Mouse (Mus musculus) erythroblast, embryonic 14.5 days (primary cell): ENCODE measurements around the gene Nars2. TPM values are rescaled to one million over a fixed set of nuclear protein-coding genes. Genes with fewer than 3 reads are reported as not detected.

Experiments used
- H3K27me3 ChIP-seq: 2 replicates; pipeline ENCODE4 v1.6.1; 2012; ENCODE audit warnings: inconsistent platforms; ENCODE audit not compliant: control insufficient read depth
- H3K36me3 ChIP-seq: 2 replicates; pipeline ENCODE4 v1.6.1; 2012; ENCODE audit warnings: mild to moderate bottlenecking, inconsistent platforms; ENCODE audit not compliant: control insufficient read depth
- H3K4me1 ChIP-seq: 2 replicates; pipeline ENCODE4 v1.6.1; 2012; ENCODE audit warnings: inconsistent platforms; ENCODE audit not compliant: control insufficient read depth
- H3K4me3 ChIP-seq: replicated peaks from 2 replicates; pipeline ENCODE3; 2012; ENCODE audit warnings: moderate library complexity, mild to moderate bottlenecking, inconsistent platforms
- H3K9me3 ChIP-seq: 2 replicates; pipeline ENCODE4 v1.6.1; 2012; ENCODE audit warnings: low read length, inconsistent platforms, mixed read lengths; ENCODE audit not compliant: control insufficient read depth
- GATA1 ChIP-seq: IDR thresholded peaks from 2 replicates; pipeline ENCODE4 v1.6.1; 2012; ENCODE audit warnings: low read length, inconsistent platforms, mixed read lengths
- TAL1 ChIP-seq: IDR thresholded peaks from 3 replicates; pipeline ENCODE4 v1.6.1; 2012; ENCODE audit warnings: low read length, inconsistent platforms, mixed read lengths
- polyA plus RNA-seq: library from polyadenylated mRNA; stranded (reverse); fragments of >175 nt; gene quantifications from 2 replicates; pipeline ENCODE4 v1.2.3, GENCODE M21; 2012

The Nars2 gene
- polyA plus RNA-seq, 1 experiment = 0.23 TPM

GRCm38 (mm10) chr7:97108119-97108518 is 156.8 kb downstream of the Nars2 start:
- H3K4me3 ChIP-seq = no peak overlapping the region
- H3K9me3 ChIP-seq = no peaks in the 10 kb centered on the region
- H3K27me3 ChIP-seq = no peaks in the 10 kb centered on the region
- no peaks in the 10 kb centered on the region for H3K36me3 ChIP-seq
- TF ChIP-seq GATA1 = no peak
- no peak for TF ChIP-seq TAL1
- peaks cover 5% of the 10 kb centered on the region for H3K4me1 ChIP-seq

Other genes starting within 250 kb of the Nars2 start
- 0.03 and 0.07 TPM in 2 replicates for gene Gab2, start 130.1 kb downstream of the Nars2 start, polyA plus RNA-seq